Mouse (Mus musculus) E14TG2a.4 (cell line): ENCODE measurements around the gene Ipo5.

Experiments used
- CTCF ChIP-seq: conservative IDR thresholded peaks from 2 replicates; pipeline ENCODE4 v1.5.1; 2014; ENCODE audit warnings: low read length
- NANOG ChIP-seq: IDR thresholded peaks from 2 replicates; pipeline ENCODE4 v1.6.1; 2014; ENCODE audit warnings: borderline replicate concordance, low read length, mixed read lengths
- POU5F1 ChIP-seq: IDR thresholded peaks from 2 replicates; pipeline ENCODE4 v1.6.1; 2014; ENCODE audit warnings: low read length, borderline replicate concordance

GRCm38 (mm10) chr14:120866573-120866972 is 44.5 kb upstream of the Ipo5 start:
- TF ChIP-seq CTCF = peak; percentile 77
- no peak for TF ChIP-seq POU5F1
- TF ChIP-seq NANOG = no peak
